Mouse (Mus musculus) heart, adult 2 months (tissue): ENCODE measurements around the gene Maml3. TPM values are rescaled to one million over a fixed set of nuclear protein-coding genes. Genes with fewer than 3 reads are reported as not detected.

ENCODE experiments used
- DNase-seq, 2 experiments: peaks; one replicate each; pipeline ENCODE4 v3.0.0; 2021
- H3K27ac ChIP-seq: fragments of 200-600 bp; 2 replicates; pipeline ENCODE4 v1.8.1; 2022
- H3K27me3 ChIP-seq: fragments of 200-500 bp; 2 replicates; pipeline ENCODE4 v1.6.1; 2012; ENCODE audit warnings: mild to moderate bottlenecking, low read length, inconsistent platforms, mixed read lengths; ENCODE audit not compliant: control insufficient read depth, insufficient read depth
- H3K36me3 ChIP-seq: fragments of 200-500 bp; 2 replicates; pipeline ENCODE4 v1.6.1; 2012; ENCODE audit warnings: low read length, inconsistent platforms; ENCODE audit not compliant: control insufficient read depth, insufficient read depth
- H3K4me1 ChIP-seq: fragments of 200-500 bp; 2 replicates; pipeline ENCODE4 v1.6.1; 2011; ENCODE audit warnings: low read length; ENCODE audit not compliant: control insufficient read depth, insufficient read depth
- H3K4me3 ChIP-seq: fragments of 200-600 bp; 2 replicates; pipeline ENCODE4 v1.8.1; 2022
- H3K79me2 ChIP-seq: fragments of 200-500 bp; replicated peaks from 2 replicates; pipeline ENCODE4 v1.6.1; 2012; ENCODE audit warnings: mild to moderate bottlenecking, inconsistent platforms, low read length, moderate library complexity, mixed read lengths; ENCODE audit not compliant: control insufficient read depth, insufficient read depth
- H3K9ac ChIP-seq: fragments of 200-500 bp; 2 replicates; pipeline ENCODE4 v1.6.1; 2012; ENCODE audit warnings: low read depth, mild to moderate bottlenecking, control low read depth, inconsistent platforms, low read length, mixed read lengths
- CTCF ChIP-seq: fragments of 200-600 bp; IDR thresholded peaks from 2 replicates; pipeline ENCODE4 v1.8.1; 2022; ENCODE audit warnings: antibody characterized with exemption, mild to moderate bottlenecking, moderate library complexity
- EP300 ChIP-seq: fragments of 200-500 bp; IDR thresholded peaks from 2 replicates; pipeline ENCODE4 v1.6.1; 2011; ENCODE audit warnings: low read depth, low read length, control low read depth; ENCODE audit not compliant: insufficient read depth
- POLR2A ChIP-seq: fragments of 200-500 bp; IDR thresholded peaks from 2 replicates; pipeline ENCODE4 v1.6.1; 2011; ENCODE audit warnings: mild to moderate bottlenecking, low read depth, low read length, control low read depth; ENCODE audit not compliant: insufficient read depth
- WGBS: fragments of 180-500 bp; shearing (Covaris S2); methylation state at CpG from one replicate; pipeline ENCODE4 v1.1.7; 2018; 5-methylcytosine and 5-hydroxymethylcytosine counted together
- intact Hi-C: fragments of 180-260 bp; cut with DNase I; formaldehyde crosslinking; loops from one replicate; pipeline ENCODE4 v1.15.1; 2025
- polyA plus RNA-seq: library from polyadenylated mRNA; depleted of rRNA; stranded (reverse); fragments of >200 nt; gene quantifications from 2 replicates; pipeline ENCODE4 v1.2.3, GENCODE M21; 2012
- total RNA-seq, 2 experiments: library from RNA; stranded (reverse); gene quantifications; 2 replicates each; pipeline ENCODE4 v1.2.3; 2021

Maml3 gene
- total and polyA plus RNA-seq, 3 experiments: 1.9 to 2.8 (median 2.7) TPM

GRCm38 (mm10) chr3:51878577-51878976 lies 226.3 kb downstream of the Maml3 start:
- no peak for DNase-seq
- 51% methylated on average over 9 of the region's 9 CpGs for WGBS
- H3K27ac ChIP-seq: no peak overlapping the region

GRCm38 (mm10) chr3:51876729-51877128 lies 228.1 kb downstream of the Maml3 start:
- Histone ChIP-seq H3K27ac (no peak overlapping the region), H3K79me2 (no peaks in the 10 kb centered on the region), H3K4me1 (peaks cover under 1% of the 10 kb centered on the region), H3K27me3 (no peaks in the 10 kb centered on the region), H3K9ac (no peak overlapping the region), H3K4me3 (no peak overlapping the region), H3K36me3 (no peaks in the 10 kb centered on the region)
- WGBS: 96% methylated on average over 9 of the region's 9 CpGs
- DNase-seq: no peak
- intact Hi-C loops: no loop called here
- TF ChIP-seq CTCF: no peak
- no peak for TF ChIP-seq EP300
- no peak for TF ChIP-seq POLR2A

More at GRCm38 (mm10) chr3:51878577-51878976, 226.3 kb downstream of the Maml3 start:
- no peaks in the 10 kb centered on the region for H3K27me3 ChIP-seq
- no peaks in the 10 kb centered on the region for H3K79me2 ChIP-seq
- H3K36me3 ChIP-seq: no peaks in the 10 kb centered on the region
- no peak for TF ChIP-seq EP300
- TF ChIP-seq POLR2A: no peak
- TF ChIP-seq CTCF: no peak
- H3K4me3 ChIP-seq: no peak overlapping the region
- peaks cover 6% of the 10 kb centered on the region for H3K4me1 ChIP-seq
- intact Hi-C loops: no loop called here
- no peak overlapping the region for H3K9ac ChIP-seq

GRCm38 (mm10) chr3:51875629-51876028 lies 229.2 kb downstream of the Maml3 start:
- WGBS: 92% methylated on average over 4 of the region's 4 CpGs
- intact Hi-C loops: no loop called here

GRCm38 (mm10) chr3:51874252-51874651 lies 230.6 kb downstream of the Maml3 start:
- H3K27ac ChIP-seq: no peak overlapping the region
- WGBS: 69% methylated on average over 3 of the region's 3 CpGs
- H3K4me1 ChIP-seq: no peaks in the 10 kb centered on the region; the same call in 1 of the 2 replicates
- TF ChIP-seq CTCF: no peak
- TF ChIP-seq EP300: no peak
- TF ChIP-seq POLR2A: no peak
- H3K36me3 ChIP-seq: no peaks in the 10 kb centered on the region
- no peak overlapping the region for H3K4me3 ChIP-seq
- no peak overlapping the region for H3K9ac ChIP-seq
- no peak for DNase-seq
- H3K27me3 ChIP-seq: no peaks in the 10 kb centered on the region
- no peaks in the 10 kb centered on the region for H3K79me2 ChIP-seq
- intact Hi-C loops: no loop called here

More at GRCm38 (mm10) chr3:51875629-51876028, 229.2 kb downstream of the Maml3 start:
- no peaks in the 10 kb centered on the region for H3K36me3 ChIP-seq
- no peak overlapping the region for H3K27ac ChIP-seq
- H3K9ac ChIP-seq: no peak overlapping the region
- no peak overlapping the region for H3K4me3 ChIP-seq
- no peak for TF ChIP-seq POLR2A
- no peak for TF ChIP-seq EP300
- TF ChIP-seq CTCF: no peak
- no peaks in the 10 kb centered on the region for H3K79me2 ChIP-seq
- H3K4me1 ChIP-seq: no peaks in the 10 kb centered on the region
- DNase-seq: no peak
- H3K27me3 ChIP-seq: no peaks in the 10 kb centered on the region

GRCm38 (mm10) chr3:51872771-51873170 lies 232.1 kb downstream of the Maml3 start:
- H3K79me2 ChIP-seq: no peaks in the 10 kb centered on the region
- no peak overlapping the region for H3K27ac ChIP-seq
- no peaks in the 10 kb centered on the region for H3K36me3 ChIP-seq
- TF ChIP-seq POLR2A (no peak), CTCF (no peak), EP300 (no peak)
- peaks cover 1% of the 10 kb centered on the region; the same call in 1 of the 2 replicates for H3K4me1 ChIP-seq
- intact Hi-C loops: no loop called here
- no peak overlapping the region for H3K4me3 ChIP-seq
- no peak for DNase-seq
- no peak overlapping the region for H3K9ac ChIP-seq
- 61% methylated on average over 4 of the region's 4 CpGs for WGBS
- H3K27me3 ChIP-seq: no peaks in the 10 kb centered on the region

- TF ChIP-seq EP300: no peak
- no peak for TF ChIP-seq POLR2A
- no peak for TF ChIP-seq CTCF
- H3K27ac ChIP-seq: no peak overlapping the region
- WGBS: 93% methylated on average over 4 of the region's 4 CpGs
- H3K4me1 ChIP-seq: peaks cover 1% of the 10 kb centered on the region; the same call in 1 of the 2 replicates
- H3K27me3 ChIP-seq: no peaks in the 10 kb centered on the region
- no peak overlapping the region for H3K9ac ChIP-seq
- H3K4me3 ChIP-seq: no peak overlapping the region
- H3K79me2 ChIP-seq: no peaks in the 10 kb centered on the region
- H3K36me3 ChIP-seq: no peaks in the 10 kb centered on the region
- intact Hi-C loops: no loop called here
- no peak for DNase-seq
Measured at GRCm38 (mm10) chr3:51871346-51871745, 233.5 kb downstream of the Maml3 start.
